Mouse (Mus musculus) kidney, embryonic 15.5 days (tissue): ENCODE measurements around the gene Slc39a10. TPM values are rescaled to one million over a fixed set of nuclear protein-coding genes. Genes with fewer than 3 reads are reported as not detected.
A peak's percentile ranks its signal among the peaks of the same experiment; 100 is the strongest.

Source experiments
- ATAC-seq: fragments of 200-750 bp; cut with Nextera tagmentation; replicated peaks from 2 replicates; pipeline ENCODE4 v1.8.0; 2017; ENCODE audit warnings: moderate TSS enrichment; ENCODE audit not compliant: low FRiP score
- H3K27ac ChIP-seq: fragments of 300-500 bp; sonication (generic); 2 replicates; pipeline ENCODE4 v1.5.1; 2015; ENCODE audit warnings: mild to moderate bottlenecking, inconsistent platforms
- H3K27me3 ChIP-seq: fragments of 300-500 bp; sonication (generic); 2 replicates; pipeline ENCODE4 v1.6.1; 2015; ENCODE audit warnings: inconsistent platforms
- H3K36me3 ChIP-seq: fragments of 300-500 bp; sonication (generic); 2 replicates; pipeline ENCODE4 v1.6.1; 2015; ENCODE audit warnings: inconsistent platforms
- H3K4me1 ChIP-seq: fragments of 300-500 bp; sonication (generic); 2 replicates; pipeline ENCODE4 v1.6.1; 2015; ENCODE audit warnings: inconsistent platforms
- H3K4me2 ChIP-seq: fragments of 300-500 bp; sonication (generic); 2 replicates; pipeline ENCODE4 v1.6.1; 2015; ENCODE audit warnings: moderate library complexity, mild to moderate bottlenecking, inconsistent platforms
- H3K4me3 ChIP-seq: fragments of 300-500 bp; sonication (generic); replicated peaks from 2 replicates; pipeline ENCODE4 v1.5.1; 2015; ENCODE audit warnings: mild to moderate bottlenecking, inconsistent platforms
- H3K9ac ChIP-seq: fragments of 300-500 bp; sonication (generic); 2 replicates; pipeline ENCODE4 v1.6.1; 2015; ENCODE audit warnings: mild to moderate bottlenecking, inconsistent platforms
- H3K9me3 ChIP-seq: fragments of 300-500 bp; sonication (generic); replicated peaks from 2 replicates; pipeline ENCODE4 v1.6.1; 2016; ENCODE audit warnings: inconsistent platforms
- WGBS: fragments of 180-500 bp; shearing (Covaris S2); methylation state at CpG from one replicate; pipeline ENCODE4 v1.1.7; 2015; ENCODE audit warnings: mixed read lengths; 5-methylcytosine and 5-hydroxymethylcytosine counted together
- polyA plus RNA-seq: library from polyadenylated mRNA; unstranded; fragments of >200 nt; fragmentation: Nextera tagmentation; extraction: Ambion mirVana; gene quantifications from 2 replicates; pipeline ENCODE4 v1.2.1, GENCODE M21; 2015

The Slc39a10 gene
- polyA plus RNA-seq, 1 experiment from 2014 or later: 41.9 TPM

DNA sequence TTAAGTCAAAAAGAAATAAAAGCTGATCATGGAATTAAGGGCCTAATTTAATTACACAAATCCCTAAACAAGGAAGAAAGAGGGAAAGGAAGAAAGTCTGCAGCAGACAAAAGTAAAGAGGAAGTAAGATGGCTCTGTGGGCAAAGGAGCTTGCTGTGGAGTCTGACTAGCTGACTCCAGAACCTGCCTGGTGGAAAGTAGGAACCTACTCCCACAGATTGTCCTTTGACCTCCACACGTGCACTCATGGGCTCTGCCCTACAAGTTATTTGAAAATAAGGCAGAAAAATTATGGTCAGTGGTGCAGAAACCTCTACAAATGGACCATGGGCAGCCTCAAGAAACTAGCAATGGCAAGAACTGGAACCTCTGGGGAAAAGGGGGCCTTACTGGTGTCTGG lies 32.6 kb downstream of the Slc39a10 start:
- H3K36me3 ChIP-seq: no peaks in the 10 kb centered on the region

DNA sequence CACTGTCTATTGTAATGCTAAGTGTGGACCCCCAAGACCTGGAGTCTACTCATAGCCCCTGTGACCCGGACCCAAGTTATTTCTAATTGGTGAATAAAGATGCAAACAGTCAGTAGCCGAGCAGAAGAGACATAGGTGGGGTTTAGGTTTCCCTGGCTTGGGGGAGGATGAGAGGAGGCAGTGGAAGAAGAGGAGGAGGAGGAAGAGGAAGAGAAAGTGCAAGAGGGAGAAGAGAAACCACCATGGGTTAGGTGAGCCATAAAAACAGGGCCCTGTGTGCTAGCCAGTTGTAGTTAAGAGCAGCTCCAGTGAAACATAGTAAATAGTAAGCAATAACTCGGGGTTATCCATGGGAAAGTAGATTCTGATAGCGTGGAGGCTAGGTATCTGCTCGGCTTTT lies 34.1 kb downstream of the Slc39a10 start:
- Histone ChIP-seq H3K9me3 (no peaks in the 10 kb centered on the region), H3K4me1 (peaks cover 8% of the 10 kb centered on the region; the same call in 1 of the 2 replicates), H3K36me3 (no peaks in the 10 kb centered on the region), H3K9ac (no peak overlapping the region), H3K4me3 (no peak overlapping the region), H3K27ac (no peak overlapping the region), H3K27me3 (no peaks in the 10 kb centered on the region), H3K4me2 (no peak overlapping the region)
- ATAC-seq: no peak
- 79% methylated on average over 5 of the region's 5 CpGs for WGBS

More for the DNA sequence above, 32.6 kb downstream of the Slc39a10 start:
- no peaks in the 10 kb centered on the region for H3K27me3 ChIP-seq
- H3K9ac ChIP-seq: no peak overlapping the region
- 35% methylated on average over 1 of the region's 1 CpGs for WGBS
- H3K4me1 ChIP-seq: no peaks in the 10 kb centered on the region
- no peaks in the 10 kb centered on the region for H3K9me3 ChIP-seq
- ATAC-seq: no peak
- H3K27ac ChIP-seq: no peak overlapping the region
- no peak overlapping the region for H3K4me2 ChIP-seq
- H3K4me3 ChIP-seq: no peak overlapping the region

DNA sequence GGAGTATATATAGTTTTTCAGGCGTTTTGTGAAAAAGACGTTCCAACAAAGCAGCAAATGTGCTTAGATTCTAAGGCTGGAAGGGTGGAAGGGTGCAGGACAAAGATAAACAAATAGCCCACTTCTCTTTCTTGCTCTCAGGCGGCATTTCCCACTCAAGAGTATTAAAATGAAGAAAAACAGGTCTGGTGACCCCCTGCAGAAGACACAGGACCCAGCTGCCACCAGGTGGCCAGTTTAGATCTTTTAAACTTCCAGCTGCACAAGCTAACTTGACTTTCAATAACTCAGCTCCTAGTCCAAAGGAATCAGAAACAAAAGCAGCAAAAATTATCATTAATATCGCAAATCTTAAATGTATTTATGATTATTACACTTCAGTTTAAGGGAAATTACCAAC lies 36.2 kb downstream of the Slc39a10 start:
- Histone ChIP-seq H3K4me1 (peaks cover 11% of the 10 kb centered on the region; the same call in 1 of the 2 replicates), H3K4me2 (no peak overlapping the region), H3K36me3 (no peaks in the 10 kb centered on the region), H3K27ac (no peak overlapping the region), H3K9ac (no peak overlapping the region), H3K9me3 (no peaks in the 10 kb centered on the region), H3K4me3 (no peak overlapping the region), H3K27me3 (no peaks in the 10 kb centered on the region)
- no peak for ATAC-seq
- WGBS: 51% methylated on average over 4 of the region's 4 CpGs

DNA sequence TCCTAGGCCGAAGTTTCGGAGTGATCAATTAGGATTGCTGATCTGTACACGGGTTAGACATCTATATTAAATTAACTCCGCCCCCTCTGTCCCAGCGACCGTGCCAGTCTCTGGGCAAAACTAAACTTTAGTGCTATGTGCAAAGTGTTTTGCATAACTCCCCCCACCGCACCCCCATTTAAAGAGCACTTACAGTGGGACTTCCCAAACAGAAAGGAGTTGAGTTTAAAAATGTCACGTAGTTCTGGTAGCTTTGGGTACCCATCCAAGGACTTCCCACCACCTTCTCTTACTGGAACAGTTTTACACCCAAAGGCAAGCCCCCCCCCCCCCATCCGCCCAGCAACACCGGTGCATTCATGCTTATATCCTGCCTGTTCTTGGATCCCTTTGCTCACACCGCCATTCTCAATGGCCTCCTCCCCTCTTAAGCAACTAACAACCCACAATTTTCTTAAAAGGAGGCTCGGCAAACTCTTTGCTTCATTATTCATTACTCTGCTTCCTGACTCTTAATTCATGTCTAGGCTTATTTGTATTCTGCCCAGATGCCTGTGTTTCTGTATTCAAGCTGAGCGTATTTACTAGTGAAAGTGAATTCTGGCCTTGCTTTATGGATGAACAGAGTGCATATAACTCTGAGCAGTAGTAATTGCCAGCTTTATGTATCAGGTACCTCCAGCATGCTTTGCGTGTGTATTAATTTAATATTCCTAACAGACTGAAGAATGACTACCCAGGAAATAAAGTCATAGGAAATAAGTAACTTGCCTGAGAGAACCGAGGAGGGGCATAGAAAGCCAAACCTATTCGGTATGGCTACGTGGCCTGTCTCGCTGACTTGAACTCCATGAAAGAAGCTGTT lies 38.4 kb downstream of the Slc39a10 start:
- Histone ChIP-seq H3K4me3 (peak overlapping the region; percentile 81), H3K9me3 (no peaks in the 10 kb centered on the region), H3K27me3 (no peaks in the 10 kb centered on the region), H3K4me2 (peak overlapping the region; percentile 59), H3K4me1 (peaks cover 22% of the 10 kb centered on the region; the same call in 1 of the 2 replicates), H3K27ac (peak overlapping the region; percentile 98), H3K36me3 (no peaks in the 10 kb centered on the region), H3K9ac (peak overlapping the region; percentile 50)
- ATAC-seq: peak; percentile 65
- 25% methylated on average over 18 of the region's 18 CpGs for WGBS

DNA sequence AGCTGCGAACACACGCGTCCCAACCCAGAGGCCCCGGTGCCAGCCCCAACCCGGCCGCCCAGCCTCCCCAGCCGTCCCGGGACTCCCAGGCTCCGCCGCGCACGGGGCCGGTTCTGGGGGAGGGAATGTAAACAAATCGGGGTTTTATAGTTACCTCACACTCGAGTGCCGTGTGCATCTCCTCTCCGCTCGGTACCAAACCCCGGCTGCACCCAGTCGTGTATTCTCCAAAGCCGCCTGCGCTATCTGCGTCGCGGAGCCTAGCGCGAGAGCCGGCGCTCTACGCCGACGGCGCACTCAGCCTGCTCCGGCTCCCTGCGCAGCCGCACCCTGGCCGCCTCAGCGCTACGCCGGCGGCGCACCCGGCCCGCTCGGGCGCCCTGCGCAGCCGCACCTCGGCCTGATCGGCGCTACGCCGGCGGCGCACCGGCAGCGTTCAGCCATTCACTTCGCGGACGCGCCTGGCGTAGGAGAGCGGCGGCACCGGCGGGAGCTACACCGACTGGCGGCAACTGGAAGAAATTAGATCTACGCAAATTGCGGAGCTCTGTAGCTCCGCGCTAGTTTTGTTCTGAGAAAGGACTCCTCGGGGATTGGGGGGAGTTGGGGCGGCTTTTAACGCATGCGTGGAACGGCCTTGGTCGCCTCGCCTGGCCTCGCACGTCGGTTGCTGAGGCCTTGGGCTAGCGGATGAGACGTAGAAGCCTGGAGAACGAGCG lies 39.2 kb downstream of the Slc39a10 start:
- under 1% methylated on average over 86 of the region's 86 CpGs for WGBS
- Histone ChIP-seq H3K36me3 (no peaks in the 10 kb centered on the region), H3K27ac (peak overlapping the region; percentile 98), H3K9me3 (no peaks in the 10 kb centered on the region), H3K4me3 (peak overlapping the region; percentile 81), H3K4me1 (peaks cover 22% of the 10 kb centered on the region; the same call in 1 of the 2 replicates), H3K27me3 (no peaks in the 10 kb centered on the region), H3K9ac (peak overlapping the region; percentile 99), H3K4me2 (peak overlapping the region; percentile 67)
- ATAC-seq: peak; percentile 96

DNA sequence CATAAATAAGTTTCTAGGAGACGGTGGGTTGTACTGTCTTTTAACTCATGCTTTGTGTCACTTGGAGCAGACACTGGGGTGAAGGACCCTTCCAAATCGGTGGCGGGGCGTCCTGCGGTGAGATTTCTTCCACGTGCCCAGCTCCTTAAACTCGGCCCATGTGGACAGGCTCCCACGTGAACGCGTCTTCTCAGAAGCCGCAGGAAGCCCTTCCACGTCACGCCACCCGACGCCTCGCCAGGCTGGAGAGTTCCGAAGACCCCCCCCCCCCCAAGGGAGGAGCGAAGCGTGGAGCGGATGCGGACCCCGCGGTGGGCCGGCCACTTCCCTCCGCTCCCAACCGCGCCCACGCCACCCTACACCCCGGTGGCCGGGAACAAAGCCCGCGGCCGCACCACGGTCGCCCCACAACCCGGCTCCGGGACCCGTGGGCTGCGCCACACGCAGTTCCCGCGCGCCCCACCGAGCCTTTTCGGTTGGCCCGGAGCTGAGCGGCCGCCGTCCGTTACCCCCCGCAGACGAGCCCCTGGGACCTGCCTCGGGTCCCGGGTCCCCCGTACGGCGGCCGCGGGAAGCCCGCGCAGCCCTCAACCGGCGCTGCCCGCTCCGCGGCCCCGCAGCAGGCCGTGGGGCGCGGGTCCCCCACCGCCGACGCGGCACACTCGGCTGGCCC lies 39.9 kb downstream of the Slc39a10 start:
- Histone ChIP-seq H3K9me3 (no peaks in the 10 kb centered on the region), H3K9ac (peak overlapping the region; percentile 99), H3K27me3 (no peaks in the 10 kb centered on the region), H3K36me3 (no peaks in the 10 kb centered on the region), H3K27ac (peak overlapping the region; percentile 98), H3K4me2 (peak overlapping the region; percentile 67), H3K4me1 (peaks cover 22% of the 10 kb centered on the region; the same call in 1 of the 2 replicates), H3K4me3 (peak overlapping the region; percentile 81)
- WGBS: under 1% methylated on average over 43 of the region's 75 CpGs
- peak; percentile 57 for ATAC-seq

DNA sequence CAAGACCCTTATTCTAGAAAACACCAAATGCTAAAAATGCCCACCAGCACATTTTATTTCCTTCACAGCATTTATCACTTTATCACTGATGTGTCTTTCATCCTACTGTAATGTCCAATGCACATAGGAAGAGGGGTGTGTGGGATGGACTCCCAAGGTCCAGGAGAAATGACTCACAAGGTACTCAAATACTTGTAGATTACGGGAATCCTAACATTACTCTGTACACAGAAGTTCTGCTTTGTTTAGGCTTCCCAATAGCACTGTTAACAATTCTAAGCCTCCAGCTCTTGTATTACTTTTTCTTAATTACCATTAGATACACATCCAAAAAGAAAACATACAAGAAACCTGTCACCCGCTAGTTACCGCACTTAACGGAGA lies 40.4 kb downstream of the Slc39a10 start:
- Histone ChIP-seq H3K9me3 (no peaks in the 10 kb centered on the region), H3K4me2 (peak overlapping the region; percentile 67), H3K27me3 (no peaks in the 10 kb centered on the region), H3K4me1 (peaks cover 22% of the 10 kb centered on the region; the same call in 1 of the 2 replicates), H3K4me3 (peak overlapping the region; percentile 81), H3K27ac (peak overlapping the region; percentile 98), H3K9ac (peak overlapping the region; percentile 99), H3K36me3 (no peaks in the 10 kb centered on the region)
- no peak for ATAC-seq
- 0% methylated on average over 4 of the region's 4 CpGs for WGBS

DNA sequence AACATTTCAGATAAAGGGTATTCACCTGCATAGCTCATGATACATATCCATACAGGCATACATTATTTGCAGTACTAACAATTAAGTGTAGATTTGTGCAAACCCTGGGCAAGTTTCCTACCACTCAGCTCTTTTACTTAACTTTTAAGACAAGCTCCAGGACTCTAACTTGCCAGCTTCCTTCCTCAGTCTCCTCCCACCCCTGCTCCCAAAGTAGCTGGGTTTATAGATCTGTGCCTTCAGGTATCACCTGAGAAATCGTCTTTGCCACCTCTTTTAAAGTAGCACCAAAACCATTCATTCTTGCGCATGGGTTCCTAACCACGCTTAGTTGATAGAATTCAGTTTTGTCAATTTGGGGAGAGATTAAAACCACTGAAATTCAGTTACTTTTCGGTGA lies 41.1 kb downstream of the Slc39a10 start:
- peak overlapping the region; percentile 22 for H3K4me3 ChIP-seq
- no peak for ATAC-seq
- H3K27ac ChIP-seq: peak overlapping the region; percentile 42; the same call in 1 of the 2 replicates
- peak overlapping the region; percentile 67 for H3K4me2 ChIP-seq
- 52% methylated on average over 4 of the region's 4 CpGs for WGBS
- 0 out of 2 replicates have a peak overlapping the region, but pooled peaks have one; percentile 15 for H3K9ac ChIP-seq
- H3K27me3 ChIP-seq: no peaks in the 10 kb centered on the region
- H3K9me3 ChIP-seq: no peaks in the 10 kb centered on the region
- H3K4me1 ChIP-seq: peaks cover 22% of the 10 kb centered on the region; the same call in 1 of the 2 replicates
- no peaks in the 10 kb centered on the region for H3K36me3 ChIP-seq

DNA sequence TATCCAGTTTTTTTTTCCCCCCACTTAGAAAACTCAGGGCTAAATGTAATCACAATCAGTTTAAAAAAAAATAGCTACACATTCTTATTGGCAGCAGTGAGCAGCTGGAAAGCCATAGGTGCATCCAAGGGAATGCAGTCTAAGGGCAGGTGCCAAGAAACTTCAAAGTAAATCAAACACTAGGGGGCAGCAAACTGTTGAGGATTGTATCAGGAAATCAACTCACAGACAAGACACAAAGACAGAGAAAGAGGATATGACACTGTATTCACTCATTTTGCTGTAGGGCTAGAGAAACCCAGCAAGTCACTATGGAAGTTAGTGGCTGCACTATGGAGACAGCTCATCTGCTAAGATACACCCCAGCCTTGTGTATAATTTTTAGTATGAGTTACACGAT lies 42.9 kb downstream of the Slc39a10 start:
- Histone ChIP-seq H3K9ac (no peak overlapping the region), H3K27me3 (no peaks in the 10 kb centered on the region), H3K9me3 (no peaks in the 10 kb centered on the region), H3K4me3 (no peak overlapping the region), H3K36me3 (no peaks in the 10 kb centered on the region), H3K4me1 (peaks cover 20% of the 10 kb centered on the region; the same call in 1 of the 2 replicates), H3K4me2 (no peak overlapping the region), H3K27ac (no peak overlapping the region)
- no peak for ATAC-seq
- 57% methylated on average over 1 of the region's 1 CpGs for WGBS

DNA sequence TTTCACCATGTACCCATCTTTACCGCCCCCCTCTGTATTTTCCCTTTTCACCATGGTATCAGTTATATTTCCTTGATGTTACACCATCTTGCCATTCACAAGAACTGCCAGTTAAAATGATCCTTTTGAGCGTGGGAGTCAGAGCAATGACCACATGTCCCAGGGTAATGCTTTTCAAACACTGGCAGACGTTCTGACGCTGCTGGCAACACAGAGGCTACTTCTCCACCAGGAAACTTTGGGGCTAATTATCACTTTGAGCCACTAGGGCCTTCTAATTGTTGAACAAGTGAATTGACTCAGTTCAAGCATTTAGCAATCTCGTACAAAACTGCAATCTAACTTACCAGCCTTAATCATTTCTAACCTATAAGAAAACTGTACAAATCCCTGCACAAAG lies 47.4 kb downstream of the Slc39a10 start:
- Histone ChIP-seq H3K4me2 (no peak overlapping the region), H3K9me3 (no peaks in the 10 kb centered on the region), H3K27me3 (no peaks in the 10 kb centered on the region), H3K9ac (no peak overlapping the region), H3K4me1 (peaks cover 9% of the 10 kb centered on the region; the same call in 1 of the 2 replicates), H3K27ac (no peak overlapping the region), H3K4me3 (no peak overlapping the region), H3K36me3 (no peaks in the 10 kb centered on the region)
- WGBS: 49% methylated on average over 5 of the region's 5 CpGs
- ATAC-seq: no peak

DNA sequence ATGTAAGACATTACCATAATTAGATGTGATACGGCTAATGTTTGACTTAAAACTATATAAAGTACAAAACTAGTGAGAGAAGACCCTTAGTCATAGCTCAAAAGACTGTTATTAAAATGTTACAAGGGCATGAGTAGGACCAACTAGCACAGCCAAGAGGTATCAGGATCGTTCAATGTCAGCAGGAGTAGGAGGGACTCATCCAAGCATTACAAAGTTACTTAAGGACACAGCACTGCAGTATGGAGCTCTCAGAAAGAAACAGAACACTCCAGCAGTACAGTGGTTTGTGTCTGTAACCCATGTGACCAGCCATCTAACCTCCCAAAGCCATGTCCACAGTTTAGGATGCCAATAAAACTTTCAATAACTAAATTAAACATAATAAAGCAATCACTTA lies 48.4 kb downstream of the Slc39a10 start:
- peak; percentile 46; the same call in 1 of the 2 replicates for ATAC-seq
- Histone ChIP-seq H3K4me3 (no peak overlapping the region), H3K27ac (no peak overlapping the region), H3K9ac (no peak overlapping the region), H3K36me3 (no peaks in the 10 kb centered on the region), H3K4me1 (0 out of 2 replicates have a peak, but pooled peaks cover 5% of the 10 kb centered on the region), H3K9me3 (no peaks in the 10 kb centered on the region), H3K4me2 (no peak overlapping the region), H3K27me3 (no peaks in the 10 kb centered on the region)
- 67% methylated on average over 2 of the region's 2 CpGs for WGBS
